Mouse (Mus musculus) ZHBTc4 (cell line): Measurements from ENCODE around the gene Ttc12.
A peak's percentile ranks its signal among the peaks of the same experiment; 100 is the strongest.

Source experiments
- DNase-seq: peaks from one replicate; pipeline ENCODE4 v3.0.0-alpha.2; 2011; ENCODE audit warnings: low read depth, low spot score

The Ttc12 gene

DNA sequence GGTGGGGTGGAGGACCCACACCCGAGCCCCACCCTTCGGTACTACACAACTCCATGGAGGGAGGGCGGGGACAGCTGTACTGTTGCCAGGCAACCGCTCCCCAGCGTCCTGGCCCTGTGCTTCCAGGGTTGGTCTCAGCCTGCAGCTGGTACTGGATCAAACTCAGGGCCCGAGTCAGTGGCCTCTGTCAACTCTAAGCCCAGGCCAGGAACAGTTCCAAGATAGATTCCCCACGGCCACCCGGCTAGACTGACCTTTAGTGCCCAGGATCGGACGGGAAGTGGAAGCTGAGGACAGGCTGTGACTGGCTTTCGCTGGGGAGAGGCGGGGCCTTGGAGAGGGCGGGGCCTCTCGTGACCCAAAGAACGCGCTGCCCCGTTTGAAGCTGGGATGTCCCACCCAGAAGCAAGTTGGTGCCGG lies at the start of gene Ttc12:
Ttc12 (minus strand) TSS at position 334 of the 420 bp plus-strand sequence.
- peak; percentile 95 for DNase-seq

DNA sequence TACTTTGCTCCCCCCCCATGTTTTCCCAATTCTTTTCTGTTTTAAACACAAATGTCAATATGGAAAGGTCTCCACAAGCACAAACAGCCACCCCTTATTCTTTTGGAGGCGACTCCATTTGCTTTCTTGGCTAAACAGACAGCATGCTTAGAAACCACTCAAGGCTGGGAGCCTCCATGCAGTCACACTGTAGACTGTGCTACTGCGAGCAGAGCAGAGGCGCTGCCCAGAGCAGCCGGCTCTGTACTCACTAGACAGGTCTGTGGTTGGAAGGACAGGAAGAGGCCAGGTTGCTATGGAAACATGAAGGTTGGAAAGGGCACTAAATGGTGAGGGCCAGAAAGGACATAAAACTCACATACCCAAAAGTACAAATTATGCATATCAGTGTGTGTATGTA lies 48.9 kb upstream of the Ttc12 start:
- DNase-seq, result no peak

DNA sequence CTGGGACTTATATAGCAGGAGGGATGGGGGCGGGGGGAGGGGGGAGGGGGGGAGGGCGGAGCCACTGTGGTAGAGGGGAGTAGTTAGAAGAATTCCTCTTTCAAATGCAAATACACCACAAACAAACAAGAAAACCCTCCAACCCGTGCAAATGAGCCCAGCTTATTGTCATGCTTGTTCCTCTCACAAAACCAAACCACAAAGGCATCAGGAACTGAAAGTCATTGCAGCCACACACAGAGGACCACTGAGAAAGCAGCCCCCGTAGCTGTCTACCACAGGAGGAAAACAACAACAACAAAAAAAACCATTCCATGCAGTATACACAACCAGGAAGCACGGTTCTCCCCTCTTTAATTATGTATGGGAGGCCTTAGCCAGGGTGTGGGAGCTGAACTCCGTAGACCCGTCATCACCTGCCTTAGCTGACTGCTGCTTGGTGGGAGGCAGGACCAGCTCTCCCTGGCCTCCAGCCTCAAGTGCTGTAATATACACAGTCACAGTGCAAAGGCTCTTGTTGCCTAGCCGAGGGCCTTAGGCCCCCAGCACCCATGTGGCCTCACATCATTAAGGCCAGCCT lies 48.0 kb upstream of the Ttc12 start:
- peak; percentile 82 for DNase-seq

DNA sequence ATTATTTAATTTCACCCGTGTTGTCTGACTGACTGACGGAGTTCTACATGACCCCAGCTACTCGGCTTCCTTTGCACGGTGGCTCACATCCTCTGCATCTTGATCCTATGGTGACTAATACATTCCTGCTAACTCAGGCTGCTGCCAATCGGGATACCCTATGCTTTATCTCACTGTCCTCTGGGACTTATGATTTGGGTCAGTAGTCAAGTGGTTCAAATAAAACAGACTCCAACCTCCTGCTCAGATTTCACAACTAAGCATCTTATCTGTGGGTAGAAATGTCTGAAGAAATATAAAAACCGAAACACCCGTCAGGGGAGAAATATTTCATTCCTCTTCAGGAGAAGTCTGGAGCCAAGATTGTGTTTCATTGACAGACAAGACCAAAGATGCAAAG lies 47.4 kb upstream of the Ttc12 start:
- DNase-seq, result no peak

DNA sequence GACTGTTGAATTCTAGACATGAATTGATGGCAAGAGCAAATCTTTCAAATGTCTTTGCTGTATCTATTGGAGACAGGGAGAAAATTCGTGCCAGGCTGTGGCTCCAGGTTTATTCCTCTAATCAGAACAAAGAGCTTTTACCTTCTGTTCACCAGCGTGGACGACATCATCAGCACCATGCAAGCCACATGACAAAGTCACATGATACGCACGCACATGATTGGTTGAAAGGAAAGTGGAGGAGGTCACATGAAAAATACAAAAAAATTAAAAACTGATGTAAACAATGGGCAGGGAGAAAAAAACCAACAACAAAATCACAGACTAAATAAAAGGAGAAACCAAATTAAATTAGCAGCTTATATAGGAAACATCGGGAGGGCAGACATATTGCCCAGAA lies 45.8 kb upstream of the Ttc12 start:
- DNase-seq, result no peak

DNA sequence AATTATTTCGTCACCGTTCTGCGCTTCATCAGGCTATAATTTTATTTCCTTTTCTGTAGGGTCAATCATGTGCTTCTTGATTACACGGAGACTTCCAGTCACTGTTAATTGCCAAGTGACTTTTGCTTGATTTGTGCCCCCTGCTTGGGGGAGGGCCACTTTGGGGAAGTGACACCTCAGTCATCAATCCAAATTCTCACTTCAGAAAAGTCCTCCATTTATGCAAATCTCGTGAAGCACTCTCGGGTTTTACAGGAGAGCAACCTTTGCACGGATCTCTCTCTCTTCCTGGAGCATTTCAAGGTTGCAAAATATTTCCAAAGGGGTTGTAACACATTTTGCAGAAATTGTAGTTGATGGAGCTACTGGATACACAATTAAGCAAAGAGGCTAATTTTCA lies 45.2 kb upstream of the Ttc12 start:
- DNase-seq, result no peak

DNA sequence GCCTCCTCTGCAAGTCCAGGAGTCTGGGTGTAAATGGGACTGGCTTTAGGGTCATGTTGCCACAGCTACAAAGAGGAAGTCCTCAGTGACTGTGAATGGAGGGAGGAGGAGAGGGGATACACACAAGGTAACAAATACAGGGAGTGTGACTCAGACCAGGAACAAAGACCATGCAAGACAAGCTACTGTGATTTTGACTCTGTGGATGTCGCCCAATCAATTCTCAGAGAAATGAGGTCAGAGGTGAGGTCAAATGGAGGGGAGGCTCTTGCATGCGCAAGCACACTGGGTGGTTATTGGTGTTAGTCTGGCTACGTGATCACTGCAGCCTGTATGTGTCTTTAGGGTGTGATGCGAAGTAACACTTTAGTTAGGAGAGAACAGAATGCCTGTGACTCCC lies 44.7 kb upstream of the Ttc12 start:
- DNase-seq, result peak; percentile 36

DNA sequence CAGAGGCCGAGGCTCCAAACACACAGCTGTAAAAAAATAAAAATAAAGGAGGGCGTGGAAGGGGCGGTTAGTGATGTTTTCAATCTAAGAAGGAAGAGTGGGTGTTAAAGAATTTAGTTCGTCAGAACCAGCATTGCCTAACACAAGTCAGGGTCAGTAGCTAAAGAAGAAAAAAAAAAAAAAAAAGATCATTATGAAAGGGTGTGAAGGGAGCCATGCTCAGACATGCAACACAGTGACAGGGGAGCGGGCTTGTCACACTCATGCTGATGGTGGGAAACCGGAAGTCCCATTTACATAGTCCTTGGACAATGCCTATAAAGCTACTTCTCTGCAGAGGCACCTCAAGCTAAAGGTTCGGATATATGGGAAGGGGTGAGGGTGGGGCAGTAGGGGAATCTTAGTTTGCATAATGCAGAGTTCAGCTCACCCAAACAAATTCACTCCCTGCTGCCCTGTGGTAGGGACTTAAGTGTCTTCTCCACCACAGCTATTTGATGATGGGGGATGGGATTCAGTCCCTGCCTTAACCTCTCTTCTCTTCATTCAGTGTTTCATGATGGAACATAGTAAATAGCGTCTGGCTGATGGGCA lies 43.4 kb upstream of the Ttc12 start:
- DNase-seq, result peak; percentile 22

DNA sequence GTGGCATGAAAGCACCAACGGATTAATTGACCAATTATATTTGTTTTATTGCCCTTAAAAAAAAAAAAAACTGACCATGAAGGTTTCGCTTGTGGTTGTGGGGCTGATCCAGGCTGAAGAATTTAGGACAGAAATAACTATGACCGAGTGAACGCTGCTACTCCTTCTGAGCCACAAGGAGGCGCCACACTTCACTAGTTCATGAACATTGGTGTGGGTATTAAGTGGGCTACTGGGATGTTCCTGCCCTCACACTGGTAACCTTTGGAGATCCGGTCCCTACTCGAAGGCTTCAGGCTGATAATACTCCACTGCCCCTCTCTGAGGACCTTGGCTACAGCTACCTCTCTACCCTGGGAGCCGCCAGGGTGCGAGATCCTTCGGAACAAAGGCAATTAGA lies 42.9 kb upstream of the Ttc12 start:
- DNase-seq, result peak; percentile 73

DNA sequence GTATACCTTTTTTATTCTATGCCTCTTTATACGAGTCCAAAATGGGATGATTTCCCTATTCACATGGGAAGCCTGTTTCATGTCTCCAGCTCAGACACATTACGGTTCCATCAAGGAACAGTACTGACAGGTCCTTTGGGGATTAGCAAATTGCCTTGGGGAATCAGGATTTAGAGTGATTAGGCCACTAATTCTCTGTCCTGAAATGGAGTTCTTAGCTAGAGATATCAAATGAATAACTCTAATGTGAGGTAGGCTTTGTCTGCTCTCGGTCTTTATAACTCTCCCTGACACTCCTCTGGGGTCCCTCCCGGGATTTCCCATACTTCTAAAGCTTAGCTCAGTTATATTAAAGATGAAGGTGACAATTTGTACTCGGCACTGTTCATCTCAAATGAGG lies 42.0 kb upstream of the Ttc12 start:
- no peak for DNase-seq

DNA sequence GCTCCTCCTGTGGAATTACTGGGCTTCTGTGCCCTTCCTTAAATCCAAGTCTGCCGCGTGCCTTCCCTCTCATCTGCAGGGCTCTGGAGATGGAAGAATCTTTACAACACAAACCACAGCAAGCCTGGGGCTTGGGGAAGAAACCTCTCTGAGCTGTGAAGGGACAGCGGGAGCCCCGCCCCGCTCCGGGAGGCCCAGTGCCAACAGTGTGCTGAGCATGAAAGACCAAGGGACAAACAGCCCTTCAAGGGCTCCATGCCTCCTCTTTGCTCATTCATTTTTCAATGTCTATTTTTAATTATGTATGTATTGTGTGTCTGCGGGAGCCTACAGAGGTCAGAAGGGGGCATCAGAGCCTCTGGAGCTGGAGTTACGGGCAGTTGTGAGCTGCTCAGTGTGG lies 41.3 kb upstream of the Ttc12 start:
- DNase-seq, result no peak

DNA sequence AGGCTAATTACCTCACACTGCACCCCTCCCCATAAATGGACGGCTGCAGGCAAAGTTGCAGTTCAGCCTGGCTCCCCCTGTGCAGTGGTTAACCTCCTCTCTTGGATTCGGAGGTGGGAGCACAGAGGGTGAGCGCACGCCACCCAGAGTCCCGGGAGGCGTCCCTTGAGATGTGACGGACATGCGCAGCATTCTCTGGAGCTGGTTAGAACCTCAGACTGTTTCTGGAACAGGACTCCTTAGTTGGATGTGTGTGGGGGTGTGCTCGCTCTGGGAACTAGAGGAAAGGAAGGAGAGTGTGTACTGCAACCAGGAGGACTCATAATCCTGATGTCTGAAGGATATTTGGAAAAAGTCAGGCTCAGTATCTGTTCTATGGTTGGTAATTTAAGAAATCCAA lies 38.7 kb upstream of the Ttc12 start:
- no peak for DNase-seq

DNA sequence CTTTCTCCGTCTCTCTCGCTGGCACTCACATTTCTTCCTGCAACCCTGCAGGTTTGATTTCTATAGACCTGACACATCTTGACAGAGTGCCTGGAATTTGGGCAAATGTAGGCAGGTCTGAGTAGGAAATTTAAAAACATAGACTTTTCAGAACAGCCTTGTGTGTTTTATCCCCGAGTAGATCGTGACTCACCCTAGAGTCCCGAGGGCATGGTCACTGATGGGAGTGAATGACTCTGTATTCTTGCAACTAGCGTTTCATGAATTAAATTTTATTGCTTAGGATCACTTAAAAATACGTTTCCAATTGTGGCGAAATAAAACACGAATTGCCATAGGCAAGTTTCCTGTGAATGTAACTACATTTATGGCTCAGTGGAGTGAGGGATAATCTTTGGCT lies 37.9 kb upstream of the Ttc12 start:
- no peak for DNase-seq

DNA sequence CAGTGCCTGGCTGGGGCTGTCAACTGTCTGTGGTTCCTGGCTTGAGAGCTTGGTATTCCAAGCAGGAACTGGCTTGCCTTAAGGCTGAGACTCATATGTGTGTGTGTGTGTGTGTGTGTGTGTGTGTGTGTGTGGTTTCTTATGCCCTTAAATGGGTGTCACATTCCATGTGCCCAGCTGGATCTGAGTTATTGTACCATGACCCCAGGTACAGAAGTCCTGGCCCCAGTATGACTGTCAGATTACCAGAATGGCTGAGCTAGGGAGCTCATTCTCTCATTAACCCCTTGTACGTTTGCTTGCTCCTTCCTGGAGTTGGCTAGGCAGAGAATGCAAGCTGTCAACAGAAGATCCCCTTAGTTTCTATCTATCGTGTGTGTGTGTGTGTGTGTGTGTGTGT lies 28.3 kb upstream of the Ttc12 start:
- DNase-seq, result no peak

DNA sequence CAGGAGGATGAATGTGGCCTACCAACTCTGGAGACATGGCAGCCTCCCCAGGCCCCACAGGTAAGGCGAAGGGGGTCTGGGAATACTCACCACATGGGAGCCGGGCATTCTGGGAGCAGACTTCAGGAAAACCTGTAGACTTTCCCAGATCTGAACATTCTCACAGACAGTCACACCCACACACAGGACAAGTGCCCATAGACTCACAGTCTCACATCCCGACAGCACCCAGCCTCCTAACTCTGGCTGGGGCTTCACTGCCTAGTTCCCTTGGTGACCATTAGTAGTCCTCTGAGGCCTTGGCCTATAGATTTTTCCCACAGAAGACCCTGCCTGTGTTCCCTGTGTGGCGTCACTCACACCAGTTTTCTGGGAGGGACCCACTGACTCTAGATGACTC lies 24.6 kb upstream of the Ttc12 start:
- no peak for DNase-seq

DNA sequence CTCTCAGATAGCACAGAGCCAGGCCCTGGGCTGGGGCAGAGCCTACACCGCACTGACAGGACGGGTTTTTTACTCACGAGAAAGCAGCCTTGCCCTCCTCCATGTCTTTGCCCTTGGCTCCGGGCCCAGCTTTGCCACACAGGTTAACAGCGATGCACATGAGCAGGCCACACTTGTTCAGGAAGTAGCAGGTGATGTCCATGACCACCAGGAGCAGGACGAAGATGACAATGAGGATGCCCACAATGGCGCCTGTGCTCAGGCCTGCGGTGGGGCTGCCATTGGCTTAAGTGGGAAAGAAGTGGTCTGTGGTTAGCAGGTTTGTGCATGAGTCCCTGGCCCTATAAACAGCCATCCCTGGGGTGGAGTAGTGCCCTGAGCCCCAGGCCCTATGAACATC lies 23.6 kb upstream of the Ttc12 start:
- DNase-seq, result no peak

DNA sequence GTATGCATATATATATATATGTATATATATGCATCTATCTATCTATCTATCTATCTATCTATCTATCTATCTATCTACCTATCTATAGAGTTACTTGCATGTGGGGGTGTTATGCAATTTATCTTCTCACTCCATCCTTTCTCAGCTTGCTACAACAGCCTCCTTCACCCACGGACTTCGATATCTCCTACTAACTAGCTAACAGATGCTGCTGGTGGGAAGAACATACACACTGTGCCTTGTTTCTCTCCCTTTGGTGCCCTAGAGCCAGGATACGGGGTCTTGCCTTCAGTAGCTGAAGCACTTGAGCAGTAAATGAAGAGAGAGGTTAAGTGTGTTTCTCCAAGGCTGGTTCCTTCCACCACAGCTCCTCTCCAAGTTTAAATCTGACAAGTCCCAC lies 23.1 kb upstream of the Ttc12 start:
- DNase-seq, result no peak

DNA sequence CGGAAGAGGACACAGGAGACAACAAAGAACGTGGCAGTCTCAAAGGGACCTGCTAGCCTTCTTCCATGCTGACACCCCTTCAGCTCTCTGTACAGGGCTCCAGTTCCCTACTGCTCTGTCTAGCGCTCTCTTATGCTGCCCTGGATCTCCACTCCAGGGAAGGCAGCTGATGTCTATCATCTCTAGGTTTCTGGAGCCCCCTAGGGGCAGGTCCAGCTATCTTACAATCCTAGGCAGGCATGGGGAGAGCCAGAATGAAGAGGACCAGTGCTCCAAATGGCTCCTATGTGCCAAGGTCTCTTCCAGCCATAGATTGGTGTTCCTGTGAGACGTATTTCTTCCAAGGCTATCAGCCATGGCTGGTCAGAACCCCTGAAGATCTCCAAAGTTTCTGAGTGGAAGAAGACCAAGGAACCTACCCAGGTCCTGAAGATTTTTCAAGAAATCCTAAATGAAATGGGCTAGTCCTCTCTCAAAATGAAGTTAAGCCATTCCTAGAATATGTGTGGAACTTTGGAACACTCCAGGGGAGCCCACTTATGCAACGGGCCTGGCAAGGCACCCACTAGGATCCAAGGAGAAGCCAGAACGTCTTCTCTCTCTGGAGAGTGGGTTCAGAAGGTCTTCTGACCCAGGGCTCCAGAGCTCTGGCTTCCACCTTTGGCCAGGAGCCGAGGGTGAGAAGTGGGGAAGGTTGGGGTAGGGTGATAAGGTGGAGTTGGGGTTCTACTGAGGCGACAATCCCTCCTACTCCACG lies 22.0 kb upstream of the Ttc12 start:
- DNase-seq, result no peak

DNA sequence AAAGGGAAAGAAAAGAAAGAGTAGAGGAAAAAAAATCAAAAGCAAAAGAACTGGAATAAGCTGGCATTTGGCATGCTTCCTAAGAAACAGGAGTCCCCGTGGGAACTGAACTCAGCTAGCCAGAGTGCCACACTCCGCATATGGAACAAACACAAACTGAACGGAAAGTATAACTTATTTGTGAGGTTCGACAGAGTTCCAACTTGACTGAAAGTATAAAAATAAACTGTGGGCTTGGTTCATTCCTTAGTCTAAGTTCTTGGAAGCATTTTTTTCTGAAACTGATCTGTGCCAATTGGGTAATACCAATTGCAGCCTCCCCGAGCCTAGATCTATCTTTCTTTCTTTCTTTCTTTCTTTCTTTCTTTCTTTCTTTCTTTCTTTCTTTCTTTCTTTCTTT lies 18.6 kb upstream of the Ttc12 start:
- DNase-seq, result no peak

DNA sequence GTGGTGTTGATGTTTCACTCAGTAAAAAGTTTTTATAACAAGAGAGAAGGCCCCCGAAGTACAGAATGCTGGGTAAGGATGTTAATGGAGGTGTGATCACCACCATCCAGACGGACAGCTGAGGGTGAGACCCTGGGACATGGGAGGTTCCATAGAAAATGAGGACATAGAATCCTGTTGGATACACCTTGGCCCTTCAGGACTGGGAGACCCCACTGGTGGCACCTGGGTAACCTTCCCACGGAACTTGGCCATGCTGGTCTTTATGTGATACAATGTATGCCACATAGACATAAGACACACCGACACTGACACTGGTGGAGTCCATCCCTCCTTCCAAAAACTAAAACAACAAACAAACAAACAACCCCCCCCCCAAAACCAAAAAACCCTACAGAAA lies 16.2 kb upstream of the Ttc12 start:
- no peak for DNase-seq

DNA sequence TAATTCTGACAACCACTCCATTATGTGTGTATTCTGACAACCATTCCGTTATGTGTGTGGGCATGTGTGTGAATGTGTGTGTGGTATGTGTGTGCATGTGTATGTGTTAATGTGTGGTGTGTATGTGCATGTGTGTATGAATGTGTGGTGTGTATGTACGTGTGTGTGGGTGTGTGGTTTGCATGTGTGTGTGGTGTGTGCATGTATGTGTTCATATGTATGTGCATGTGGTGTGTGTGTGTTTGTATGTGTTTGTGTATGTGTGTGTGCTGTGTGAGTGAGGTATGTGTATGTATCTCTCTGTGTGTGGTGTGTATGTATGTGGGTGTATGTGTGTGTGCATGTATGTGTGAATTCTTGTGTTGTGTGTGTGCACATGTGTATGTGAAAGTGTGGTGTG lies 13.9 kb upstream of the Ttc12 start:
- no peak for DNase-seq

DNA sequence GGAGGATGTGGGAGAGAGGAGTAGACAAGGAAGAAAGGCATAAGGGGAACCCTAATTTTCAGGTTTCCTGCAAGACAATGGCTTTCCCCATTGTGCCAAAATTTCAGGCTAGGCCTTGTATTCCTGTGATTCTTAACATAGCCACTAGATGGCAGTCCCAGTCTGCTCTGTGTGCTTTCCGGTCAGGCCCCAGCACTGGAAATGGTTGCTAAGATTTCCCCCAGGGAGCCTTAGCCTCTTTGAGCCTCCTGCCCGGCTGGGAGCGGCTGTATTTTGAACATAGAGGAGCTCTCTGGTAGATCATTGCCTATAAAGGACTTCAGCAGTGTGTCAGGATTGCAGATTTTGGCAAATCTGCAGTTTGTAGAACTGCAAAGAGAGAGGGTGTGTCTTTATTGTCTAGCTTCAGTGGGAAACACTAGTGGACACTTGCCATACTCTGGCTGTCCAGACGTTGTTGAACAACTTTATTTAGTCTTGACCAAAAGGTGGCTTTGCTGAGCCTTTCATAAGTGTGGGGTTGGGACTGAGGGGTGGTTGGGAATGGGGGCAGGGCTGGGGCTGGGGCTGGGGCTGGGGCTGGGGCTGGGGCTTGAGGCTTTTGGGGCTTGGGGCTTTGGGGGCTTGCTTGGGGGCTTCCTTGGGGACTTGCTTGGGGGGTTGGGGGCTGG lies 8.1 kb upstream of the Ttc12 start:
- DNase-seq, result peak; percentile 79

DNA sequence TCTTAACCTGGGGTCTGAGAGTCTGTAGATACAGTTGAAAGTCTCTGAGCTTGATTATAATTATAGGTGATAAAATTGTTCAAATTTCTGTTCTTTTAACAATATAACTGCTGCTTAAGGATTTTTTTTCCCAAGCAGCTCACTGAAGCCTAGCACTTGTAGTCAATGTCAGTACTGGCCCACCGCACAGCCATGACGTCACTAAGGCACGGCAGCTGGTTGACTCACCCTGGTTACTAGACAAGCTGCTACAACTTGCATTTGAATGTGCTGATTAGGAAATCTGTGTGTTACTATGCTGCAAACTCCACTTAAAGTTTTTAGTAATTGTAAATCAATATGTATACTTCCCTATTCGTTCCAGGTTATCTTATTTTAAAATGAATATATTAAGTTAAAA lies 4.6 kb upstream of the Ttc12 start:
- DNase-seq, result no peak
